ENCODE assay signal across 8 mouse cellular contexts in the genomic region with DNA sequence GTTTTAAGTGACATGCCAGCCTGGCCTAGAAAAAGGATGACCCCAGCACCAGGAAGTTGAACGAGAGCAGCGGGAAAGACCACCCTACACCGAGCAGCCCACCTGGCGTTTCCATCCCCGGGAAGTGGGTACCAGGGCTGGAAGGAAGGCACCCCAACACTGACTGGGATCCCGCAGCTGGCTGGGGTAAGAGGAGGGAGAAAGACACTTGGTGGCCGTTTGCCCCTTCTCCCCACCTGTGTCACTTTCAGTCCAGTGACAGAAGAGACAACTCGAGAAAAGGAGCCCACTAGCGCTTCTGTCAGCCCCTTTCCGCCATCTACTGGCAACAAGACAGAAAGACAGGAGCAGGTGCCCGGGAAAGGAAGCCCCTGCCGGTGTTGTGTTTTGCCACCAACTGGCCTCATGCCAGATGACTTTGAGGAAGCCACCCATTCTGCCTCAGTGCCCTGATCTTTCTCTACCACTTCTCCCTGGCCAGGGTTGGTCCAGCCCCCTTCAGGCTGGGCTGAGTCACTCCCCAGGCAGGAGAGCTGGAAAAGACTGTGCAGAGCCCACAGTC. TPM values are rescaled to one million over a fixed set of nuclear protein-coding genes. Genes with fewer than 3 reads are reported as not detected.
DNase-seq lines count a peak whose midpoint lies in the region; ATAC-seq and TF ChIP-seq lines count a peak whose summit lies in the region.

A gene (plus strand): TSS at position 551 of the 562 bp plus-strand sequence.

- peaks cover 65% of the 10 kb centered on the region for H3K27me3 ChIP-seq in G1E (ENCODE audit: insufficient read depth, low read length)
- H3K27me3 ChIP-seq in lung, embryonic 15.5 days = peaks cover 14% of the 10 kb centered on the region; the same call in 1 of the 2 replicates

- H3K9me3 ChIP-seq in G1E (replicated peaks) = no peaks in the 10 kb centered on the region
- no peaks in the 10 kb centered on the region for H3K9me3 ChIP-seq in lung, embryonic 15.5 days

- WGBS in lung, embryonic 15.5 days = under 1% methylated on average over 12 of the region's 12 CpGs
- WGBS in olfactory bulb, adult 2 months = under 1% methylated on average over 12 of the region's 12 CpGs

- TF ChIP-seq CTCF in G1E (IDR thresholded peaks at IDR 0.05; ENCODE audit: low read depth, low read length) = 0 out of 2 replicates have a peak, but pooled peaks have one; percentile 16
- peak; percentile 78 for TF ChIP-seq CTCF in olfactory bulb, adult 2 months (IDR thresholded peaks at IDR 0.05; ENCODE audit: insufficient read depth, low read depth, low read length)

- H3K36me3 ChIP-seq in G1E (replicated peaks) = no peaks in the 10 kb centered on the region
- no peaks in the 10 kb centered on the region for H3K36me3 ChIP-seq in lung, embryonic 15.5 days

- H3K4me3 ChIP-seq in G1E (ENCODE audit: low read depth, low read length) = no peak within 1 kb of the TSS; the same call in 1 of the 2 replicates
- H3K4me3 ChIP-seq in lung, embryonic 15.5 days = peak within 1 kb of the TSS; percentile 57
- H3K4me3 ChIP-seq in olfactory bulb, adult 2 months (ENCODE audit: insufficient read depth, low read depth, low read length) = peak within 1 kb of the TSS; percentile 37

- DNase-seq in G1E (ENCODE audit: low spot score) = peak; percentile 71
- peak; percentile 30 for DNase-seq in cerebellum, adult 11-12 months
- DNase-seq in forelimb bud, embryonic 11.5 days (ENCODE audit: low read depth, low spot score) = peak; percentile 73
- peak; percentile 22 to 45 for DNase-seq in layer of hippocampus, adult 8-10 months (ENCODE audit: low spot score in 2 of 2)
- DNase-seq in thymus, adult 18-20 months = peak; percentile 65 to 78

- H3K27ac ChIP-seq in lung, embryonic 15.5 days = peak within 1 kb of the TSS; percentile 58
- no peak within 1 kb of the TSS for H3K27ac ChIP-seq in olfactory bulb, adult 2 months (ENCODE audit: insufficient read depth, low read depth, low read length)

- H3K4me1 ChIP-seq in G1E (ENCODE audit: insufficient read depth, low read depth, low read length) = peaks cover 10% of the 10 kb centered on the region
- H3K4me1 ChIP-seq in lung, embryonic 15.5 days = peaks cover 38% of the 10 kb centered on the region
- peaks cover 25% of the 10 kb centered on the region for H3K4me1 ChIP-seq in olfactory bulb, adult 2 months (ENCODE audit: control insufficient read depth, insufficient read depth, low read length)

- H3K9ac ChIP-seq in lung, embryonic 15.5 days = peak within 1 kb of the TSS; percentile 66

- H3K4me2 ChIP-seq in lung, embryonic 15.5 days = peak within 1 kb of the TSS; percentile 95

- ATAC-seq in G1E (ENCODE audit: extremely low read depth, insufficient number of reproducible peaks, low FRiP score, poor library complexity, severe bottlenecking) = no peak; the same call in 1 of the 2 replicates
- ATAC-seq in hematopoietic stem cell, adult 5-6 weeks (replicated peaks in 1 of 2; ENCODE audit: insufficient read depth in 1 of 2, low FRiP score in 2 of 2, low TSS enrichment in 1 of 2, low read depth in 1 of 2, poor library complexity in 2 of 2, severe bottlenecking in 2 of 2) = peak; percentile 85
- ATAC-seq in lung, embryonic 15.5 days (ENCODE audit: borderline replicate concordance, extremely low read depth, low FRiP score, low TSS enrichment) = peak; percentile 39; the same call in 1 of the 2 replicates

- TF ChIP-seq POLR2A in olfactory bulb, adult 2 months (IDR thresholded peaks at IDR 0.05; ENCODE audit: insufficient read depth, low read depth, low read length) = no peak

RNA-seq across cellular contexts. Expression of the gene that starts here (rescaled TPM):
- not detected in 2 replicates for total RNA-seq in G1E (2014; fragmentation: Nextera tagmentation)
- 0.05 TPM in 1 of 2 replicates, not detected in the other for total RNA-seq in G1E (2017)
- not detected in 2 replicates for polyA plus RNA-seq in G1E (2012)
- total RNA-seq in hematopoietic stem cell, adult 5-6 weeks (2017) = 2.3 and 2.7 TPM in 2 replicates
- total RNA-seq in layer of hippocampus, adult 8-10 months (2022) = under 1 TPM in 1 of 4 experiments, not detected in 3; 0.25 TPM
- polyA plus RNA-seq in lung, embryonic 15.5 days (2015; fragmentation: Nextera tagmentation; extraction: Ambion mirVana) = 0.35 and 0.41 TPM in 2 replicates
- polyA plus RNA-seq in olfactory bulb, adult 2 months (2012; ENCODE audit: insufficient read depth, insufficient read length, low replicate concordance, missing spikeins) = not detected in 2 replicates

Comparison
In these comparisons a context has a peak if more than half of its experiments do, and no peak if none do; other contexts are left out.
1. Peak in DNase-seq in G1E; RNA of the gene not detected or under 1 TPM.
2. Peak in DNase-seq in layer of hippocampus, adult 8-10 months; RNA of the gene not detected or under 1 TPM.
3. Peak in ATAC-seq, H3K4me3 ChIP-seq, H3K27ac ChIP-seq, H3K9ac ChIP-seq and H3K4me2 ChIP-seq in lung, embryonic 15.5 days; RNA of the gene not detected or under 1 TPM.